Mouse (Mus musculus): ENCODE measurements around the gene Tmem170b.

- no peak for TF ChIP-seq EP300 (IDR thresholded peaks at IDR 0.05)
- TF ChIP-seq CTCF (IDR thresholded peaks at IDR 0.05), result no peak
These were observed 13.8 kb downstream of the Tmem170b start for GRCm38 (mm10) chr13:41619470-41619869.
